Mouse (Mus musculus) forebrain, embryonic 12.5 days (tissue): ENCODE measurements around the gene Stra6. TPM values are rescaled to one million over a fixed set of nuclear protein-coding genes. Genes with fewer than 3 reads are reported as not detected.
A peak's percentile ranks its signal among the peaks of the same experiment; 100 is the strongest.

Source experiments
- ATAC-seq: fragments of 200-750 bp; cut with Nextera tagmentation; 2 replicates; pipeline ENCODE4 v1.8.0; 2017; ENCODE audit warnings: moderate TSS enrichment; ENCODE audit not compliant: low FRiP score
- H3K27ac ChIP-seq: fragments of 300-500 bp; sonication (generic); 2 replicates; pipeline ENCODE4 v1.5.1; 2016; ENCODE audit warnings: mild to moderate bottlenecking
- H3K27me3 ChIP-seq: fragments of 300-500 bp; sonication (generic); 2 replicates; pipeline ENCODE4 v1.6.1; 2016; ENCODE audit warnings: mild to moderate bottlenecking
- H3K36me3 ChIP-seq: fragments of 300-500 bp; sonication (generic); replicated peaks from 2 replicates; pipeline ENCODE4 v1.6.1; 2016; ENCODE audit warnings: mild to moderate bottlenecking
- H3K4me1 ChIP-seq: fragments of 300-500 bp; sonication (generic); 2 replicates; pipeline ENCODE4 v1.6.1; 2016
- H3K4me2 ChIP-seq: fragments of 300-500 bp; sonication (generic); 2 replicates; pipeline ENCODE4 v1.6.1; 2016; ENCODE audit warnings: mild to moderate bottlenecking, moderate library complexity
- H3K4me3 ChIP-seq: fragments of 300-500 bp; sonication (generic); replicated peaks from 2 replicates; pipeline ENCODE4 v1.5.1; 2016; ENCODE audit warnings: mild to moderate bottlenecking
- H3K9ac ChIP-seq: fragments of 300-500 bp; sonication (generic); 2 replicates; pipeline ENCODE4 v1.6.1; 2016; ENCODE audit warnings: mild to moderate bottlenecking
- H3K9me3 ChIP-seq: fragments of 300-500 bp; sonication (generic); 2 replicates; pipeline ENCODE4 v1.6.1; 2016
- WGBS: fragments of 180-500 bp; shearing (Covaris S2); methylation state at CpG from one replicate; pipeline ENCODE4 v1.1.7; 2016; 5-methylcytosine and 5-hydroxymethylcytosine counted together
- polyA plus RNA-seq: library from polyadenylated mRNA; unstranded; fragments of >200 nt; fragmentation: Nextera tagmentation; extraction: Ambion mirVana; gene quantifications from 2 replicates; pipeline ENCODE4 v1.2.1, GENCODE M21; 2016

Stra6 gene
- polyA plus RNA-seq, 1 experiment from 2014 or later, result 11.6 TPM

GRCm38 (mm10) chr9:58196610-58197567 is 133.3 kb downstream of the Stra6 start:
- Histone ChIP-seq H3K4me1 (peaks cover 66% of the 10 kb centered on the region), H3K27ac (peak overlapping the region; percentile 91), H3K9ac (peak overlapping the region; percentile 69), H3K36me3 (no peaks in the 10 kb centered on the region), H3K27me3 (peaks cover 80% of the 10 kb centered on the region), H3K4me3 (peak overlapping the region; percentile 43), H3K9me3 (no peaks in the 10 kb centered on the region), H3K4me2 (peak overlapping the region; percentile 63)
- 4% methylated on average over 46 of the region's 46 CpGs for WGBS
- no peak for ATAC-seq

- peaks cover 92% of the 10 kb centered on the region for H3K27me3 ChIP-seq
- peaks cover 77% of the 10 kb centered on the region for H3K4me1 ChIP-seq
- peak overlapping the region; percentile 43 for H3K4me3 ChIP-seq
- peak overlapping the region; percentile 63 for H3K4me2 ChIP-seq
- H3K9me3 ChIP-seq, result no peaks in the 10 kb centered on the region
- ATAC-seq, result peak; percentile 28; the same call in 1 of the 2 replicates
- H3K36me3 ChIP-seq, result no peaks in the 10 kb centered on the region
- 2% methylated on average over 58 of the region's 58 CpGs for WGBS
- H3K27ac ChIP-seq, result peak overlapping the region; percentile 91
- H3K9ac ChIP-seq, result peak overlapping the region; percentile 69
Observed at GRCm38 (mm10) chr9:58197781-58198701, 134.5 kb downstream of the Stra6 start.

DNA sequence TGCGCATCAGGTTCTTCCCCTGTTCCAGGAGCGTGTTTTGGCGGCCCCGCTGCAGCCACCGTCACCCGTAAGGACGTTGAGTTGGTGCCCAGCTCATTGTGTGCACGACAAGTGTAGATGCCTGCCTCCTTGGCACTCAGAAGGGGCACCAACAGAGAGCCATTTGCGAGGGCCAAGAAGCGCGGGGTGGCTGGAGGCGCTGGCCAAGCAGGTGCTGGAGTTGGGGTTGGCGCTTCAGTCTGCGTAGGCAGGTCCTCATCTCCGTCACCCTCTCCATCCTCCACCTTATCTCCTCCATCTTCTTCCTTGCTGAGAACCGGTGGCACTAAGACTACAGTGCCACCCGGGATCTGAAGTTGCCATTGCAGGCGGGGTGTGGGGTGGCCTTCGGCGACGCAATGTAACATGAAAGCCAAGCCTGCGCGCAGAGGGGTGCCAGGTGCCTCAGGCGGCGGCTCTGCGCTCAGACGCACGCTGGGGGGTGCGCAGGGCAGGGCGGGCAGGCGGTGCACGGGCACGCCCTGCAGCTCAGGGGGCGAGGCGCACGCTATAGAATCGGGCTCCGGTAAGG is 135.3 kb downstream of the Stra6 start:
- Histone ChIP-seq H3K4me1 (peaks cover 86% of the 10 kb centered on the region), H3K27ac (peak overlapping the region; percentile 91), H3K4me2 (peak overlapping the region; percentile 63), H3K36me3 (no peaks in the 10 kb centered on the region), H3K4me3 (peak overlapping the region; percentile 43), H3K27me3 (peaks cover 99% of the 10 kb centered on the region), H3K9ac (peak overlapping the region; percentile 69), H3K9me3 (no peaks in the 10 kb centered on the region)
- ATAC-seq, result no peak
- WGBS, result 3% methylated on average over 38 of the region's 38 CpGs

DNA sequence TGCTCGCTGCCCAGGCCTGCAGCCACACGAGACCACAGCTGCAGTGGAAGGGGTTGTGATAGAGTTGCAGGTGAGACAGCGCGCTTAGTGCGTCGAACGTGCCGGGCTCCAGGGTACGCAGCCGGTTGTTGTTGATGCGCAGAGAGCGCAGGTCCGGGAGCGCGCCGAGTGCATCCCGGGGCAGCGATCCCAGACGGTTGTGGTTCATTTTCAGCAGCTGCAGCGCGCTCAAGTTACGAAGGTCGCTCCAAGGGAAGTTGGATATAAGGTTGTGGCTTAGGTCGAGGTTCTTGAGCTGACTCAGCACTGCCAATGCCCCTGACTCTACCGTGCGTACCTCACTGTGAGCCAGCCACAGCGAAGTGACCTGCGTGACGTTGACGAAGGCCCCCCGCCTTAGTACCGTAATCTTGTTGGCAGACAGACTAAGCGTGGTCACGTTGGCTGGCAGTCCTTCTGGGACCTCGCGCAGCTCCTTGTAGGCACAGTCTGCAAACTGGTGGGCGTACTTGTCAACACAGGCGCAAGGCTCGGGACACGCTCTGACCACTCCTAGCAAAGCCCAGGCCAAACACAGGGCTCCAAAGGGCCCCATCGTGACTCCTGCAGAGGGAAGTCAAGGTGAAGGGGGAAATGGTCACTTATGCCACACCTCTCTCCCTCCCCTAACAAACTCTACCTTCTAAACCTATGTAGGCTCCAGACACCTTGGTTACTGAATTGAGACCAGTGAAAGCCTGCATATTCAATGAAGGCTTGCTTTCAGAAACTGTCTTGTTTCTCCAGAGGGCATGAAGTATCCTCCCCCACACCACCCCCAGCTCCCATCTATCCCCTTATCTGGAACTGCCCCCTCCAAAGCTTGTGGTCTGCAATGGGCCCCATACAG is 136.0 kb downstream of the Stra6 start:
- ATAC-seq, result no peak
- peak overlapping the region; percentile 63 for H3K4me2 ChIP-seq
- peaks cover 83% of the 10 kb centered on the region for H3K4me1 ChIP-seq
- peak overlapping the region; percentile 69 for H3K9ac ChIP-seq
- WGBS, result 2% methylated on average over 41 of the region's 41 CpGs
- H3K4me3 ChIP-seq, result peak overlapping the region; percentile 43
- no peaks in the 10 kb centered on the region for H3K9me3 ChIP-seq
- peak overlapping the region; percentile 91 for H3K27ac ChIP-seq
- no peaks in the 10 kb centered on the region for H3K36me3 ChIP-seq
- peaks cover 92% of the 10 kb centered on the region for H3K27me3 ChIP-seq

DNA sequence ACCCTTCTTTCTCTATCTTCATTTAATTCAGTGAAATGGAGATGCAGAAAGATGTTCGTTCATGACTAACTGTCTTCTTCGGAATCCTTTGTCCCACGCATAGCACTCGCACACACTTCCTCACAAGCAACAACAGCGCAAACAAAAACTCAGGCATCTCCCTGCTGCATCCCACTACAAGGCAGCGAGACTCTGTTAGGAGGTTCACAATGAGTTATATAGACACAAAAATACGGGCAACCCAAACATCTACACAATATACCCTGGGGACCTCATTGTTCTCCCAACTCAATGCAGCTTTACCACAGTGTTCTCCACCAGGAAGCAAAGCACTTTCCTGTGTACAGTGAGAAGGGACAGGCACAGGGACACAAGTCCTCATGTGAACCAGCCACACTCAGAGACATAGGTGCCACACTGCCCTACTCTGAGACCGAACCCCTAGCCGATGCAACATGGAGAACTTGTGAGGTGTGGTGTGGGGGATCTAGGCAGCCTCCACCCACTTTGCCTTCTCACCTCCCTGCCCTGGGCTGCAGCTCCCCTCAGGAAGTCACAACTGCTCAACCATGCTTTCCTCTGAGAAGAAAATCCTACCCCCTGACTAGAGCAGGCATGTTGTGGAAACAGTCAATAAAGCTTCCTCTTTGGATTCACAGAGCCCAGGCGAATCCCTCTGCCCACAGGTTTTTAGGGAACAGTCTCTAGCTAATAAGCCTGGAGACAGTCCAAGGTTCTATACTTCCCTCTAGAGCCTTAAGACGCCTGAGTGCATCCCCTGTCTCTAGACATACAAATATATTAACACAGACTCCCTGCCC is 136.9 kb downstream of the Stra6 start:
- Histone ChIP-seq H3K27ac (peak overlapping the region; percentile 91), H3K4me2 (peak overlapping the region; percentile 63), H3K27me3 (peaks cover 84% of the 10 kb centered on the region), H3K4me3 (peak overlapping the region; percentile 43), H3K4me1 (peaks cover 86% of the 10 kb centered on the region), H3K9ac (peak overlapping the region; percentile 69), H3K9me3 (no peaks in the 10 kb centered on the region), H3K36me3 (no peaks in the 10 kb centered on the region)
- 8% methylated on average over 11 of the region's 11 CpGs for WGBS
- ATAC-seq, result no peak

GRCm38 (mm10) chr9:58201091-58201842 is 137.7 kb downstream of the Stra6 start:
- peak overlapping the region; percentile 43 for H3K4me3 ChIP-seq
- H3K27me3 ChIP-seq, result peaks cover 76% of the 10 kb centered on the region
- 1% methylated on average over 24 of the region's 24 CpGs for WGBS
- H3K9ac ChIP-seq, result peak overlapping the region; percentile 69
- no peaks in the 10 kb centered on the region for H3K36me3 ChIP-seq
- H3K27ac ChIP-seq, result peak overlapping the region; percentile 91
- H3K9me3 ChIP-seq, result no peaks in the 10 kb centered on the region
- H3K4me2 ChIP-seq, result peak overlapping the region; percentile 63
- peaks cover 80% of the 10 kb centered on the region for H3K4me1 ChIP-seq
- ATAC-seq, result no peak

DNA sequence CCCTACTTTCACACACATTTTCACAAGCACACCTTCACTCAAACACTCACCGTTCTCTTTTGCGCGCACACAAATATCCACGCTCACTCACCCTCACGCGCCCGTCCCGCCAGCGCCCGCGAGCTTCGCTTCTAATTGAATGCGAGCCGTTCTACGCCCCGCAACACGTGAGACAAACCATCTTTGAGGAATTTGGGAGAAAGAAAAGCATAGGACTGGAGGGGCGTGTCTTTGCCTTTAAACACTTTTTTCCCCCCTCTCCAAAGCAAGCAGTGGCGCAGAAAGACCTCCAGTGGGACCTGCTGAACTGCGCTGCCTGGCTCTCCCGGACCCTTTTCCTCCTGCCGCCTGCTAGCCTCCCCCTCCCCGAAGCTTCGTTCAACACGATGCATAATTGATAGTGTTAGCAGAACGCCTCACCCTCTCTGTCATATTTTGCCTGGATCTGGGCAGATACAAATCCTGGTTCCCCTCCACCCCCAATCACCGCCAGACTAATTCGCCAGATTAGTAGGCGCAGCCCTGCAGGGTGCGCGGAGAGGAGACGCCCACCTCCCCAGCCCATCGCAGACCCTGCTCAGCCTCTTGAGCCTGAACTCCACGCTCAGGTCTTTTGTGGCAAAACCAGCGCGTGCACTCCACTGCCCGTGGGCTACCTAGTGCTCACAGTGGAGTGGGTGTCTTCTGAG is 138.4 kb downstream of the Stra6 start:
- peak overlapping the region; percentile 69 for H3K9ac ChIP-seq
- H3K27me3 ChIP-seq, result peaks cover 71% of the 10 kb centered on the region
- ATAC-seq, result peak; percentile 28
- peak overlapping the region; percentile 43 for H3K4me3 ChIP-seq
- peak overlapping the region; percentile 91 for H3K27ac ChIP-seq
- no peaks in the 10 kb centered on the region for H3K9me3 ChIP-seq
- under 1% methylated on average over 37 of the region's 37 CpGs for WGBS
- H3K36me3 ChIP-seq, result no peaks in the 10 kb centered on the region
- peak overlapping the region; percentile 63 for H3K4me2 ChIP-seq
- H3K4me1 ChIP-seq, result peaks cover 79% of the 10 kb centered on the region

DNA sequence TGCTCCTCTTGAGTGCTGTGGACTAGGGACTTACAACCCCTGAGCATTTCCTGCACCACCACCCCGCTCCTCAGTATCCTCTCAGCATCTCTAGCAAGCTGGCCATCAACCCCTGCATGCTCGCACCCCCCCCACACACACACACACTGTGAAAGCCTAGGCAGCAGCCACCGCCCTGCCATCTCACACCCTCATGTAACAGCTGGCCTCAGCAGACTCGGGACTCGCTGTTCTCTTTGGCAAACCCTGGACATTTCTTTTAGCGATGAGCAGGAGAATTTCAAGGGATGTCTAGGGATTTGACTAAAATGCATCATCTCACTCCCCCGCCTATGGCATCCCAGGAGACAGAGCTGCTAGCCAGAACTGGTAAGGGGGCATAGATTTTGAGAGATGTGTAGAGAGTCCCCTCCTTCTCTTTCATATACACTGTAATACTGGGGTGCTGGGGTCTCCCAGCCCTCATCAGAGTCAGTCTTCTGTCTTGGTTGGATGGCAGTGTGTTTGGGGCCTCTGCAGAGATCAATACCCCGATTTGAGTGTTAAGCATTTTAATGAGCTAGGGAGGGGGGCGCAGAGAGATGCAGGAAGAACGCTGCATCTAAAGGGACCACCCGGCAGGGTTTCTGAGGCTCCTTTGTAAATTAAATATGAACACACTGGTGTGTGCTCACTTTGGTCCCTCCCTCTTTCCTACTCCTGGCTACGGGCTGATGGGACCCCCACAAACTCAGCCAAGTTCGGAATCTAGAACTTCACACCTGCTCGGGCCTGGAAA is 139.3 kb downstream of the Stra6 start:
- Histone ChIP-seq H3K36me3 (no peaks in the 10 kb centered on the region), H3K9ac (peak overlapping the region; percentile 69), H3K4me2 (peak overlapping the region; percentile 63), H3K4me1 (peaks cover 71% of the 10 kb centered on the region), H3K27ac (peak overlapping the region; percentile 91), H3K4me3 (peak overlapping the region; percentile 43), H3K27me3 (peaks cover 62% of the 10 kb centered on the region), H3K9me3 (no peaks in the 10 kb centered on the region)
- ATAC-seq, result no peak
- WGBS, result 3% methylated on average over 14 of the region's 14 CpGs
